Mouse (Mus musculus) gastrocnemius, postnatal 14 days (tissue): ENCODE measurements around the gene Rnf227. TPM values are rescaled to one million over a fixed set of nuclear protein-coding genes. Genes with fewer than 3 reads are reported as not detected.
"Not testable (repeated sequence)": the region's sequence is repeated elsewhere in the genome, so short reads cannot be mapped to it uniquely, and the experiment has no call there.

Experiments used
- DNase-seq: peaks from one replicate; pipeline ENCODE4 v3.0.0; 2021; ENCODE audit warnings: mixed read lengths
- intact Hi-C: fragments of 180-260 bp; cut with DNase I; formaldehyde crosslinking; loops from one replicate; pipeline ENCODE4 v1.15.1; 2025; ENCODE audit warnings: low total_unique reads
- long read RNA-seq, 2 experiments: library from polyadenylated mRNA; stranded (forward); transcript quantifications; one replicate each; pipeline ENCODE4 v2.0.0; 2021
- total RNA-seq, 2 experiments: library from RNA; stranded (reverse); gene quantifications; 2 replicates each; pipeline ENCODE4 v1.2.3; 2021

Gene Rnf227
- under 1 TPM; 0.35 to 0.68 TPM for total RNA-seq
- long read RNA-seq, experiment 1: 0 reads
- long read RNA-seq, experiment 2, partial matches to known transcripts: 0 of 1 reads
- long read RNA-seq, experiment 2, other reads (novel, unspliced or antisense): 0 of 1 reads

DNA sequence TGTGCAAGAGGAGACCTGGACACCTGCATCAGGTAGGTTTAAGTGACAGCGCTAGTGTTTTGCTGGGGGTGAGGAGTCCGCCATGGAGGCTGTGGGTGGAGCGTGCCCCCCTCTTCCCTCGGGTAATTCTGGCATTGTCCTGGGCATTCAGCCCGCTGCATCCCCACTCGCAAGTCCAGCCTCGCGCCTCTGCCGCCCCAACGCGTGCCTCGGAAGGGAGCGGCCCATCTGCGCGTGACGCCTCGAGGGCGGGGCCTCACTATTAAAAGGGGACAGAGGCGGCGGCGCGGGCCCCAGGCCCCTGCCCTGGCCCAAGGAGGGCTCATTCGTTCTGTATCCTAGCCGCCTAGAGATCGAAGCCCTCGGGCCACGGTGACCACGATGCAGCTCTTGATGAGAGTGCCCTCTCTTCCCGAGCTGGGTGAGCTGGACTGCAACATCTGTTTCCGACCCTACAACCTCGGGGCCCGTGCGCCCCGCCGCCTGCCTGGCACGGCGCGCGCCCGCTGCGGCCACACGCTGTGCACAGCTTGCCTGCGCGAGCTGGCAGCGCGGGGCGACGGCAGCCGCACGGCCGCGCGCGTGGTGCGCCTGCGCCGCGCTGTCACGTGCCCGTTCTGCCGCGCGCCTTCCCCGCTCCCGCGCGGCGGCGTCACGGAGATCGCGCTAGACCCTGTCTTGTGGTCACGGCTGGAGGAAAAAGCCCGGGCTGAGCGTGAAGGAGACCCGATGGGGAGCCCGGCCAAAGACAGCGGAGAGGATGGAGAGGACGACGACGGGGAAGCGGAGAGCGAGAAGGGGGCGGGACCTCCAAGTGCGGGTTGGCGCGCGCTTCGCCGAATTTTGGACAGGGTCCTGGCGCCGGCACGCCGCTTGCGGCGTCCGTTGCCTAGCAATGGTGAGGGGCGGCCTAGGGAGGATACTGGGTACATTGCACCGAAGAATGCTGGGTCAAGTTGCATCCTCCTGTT lies at the start of gene Rnf227:
Gene Rnf227 (plus strand): TSS at position 301 of the 971 bp plus-strand sequence.
- DNase-seq: peak; percentile 64
- intact Hi-C loops: no loop called here

DNA sequence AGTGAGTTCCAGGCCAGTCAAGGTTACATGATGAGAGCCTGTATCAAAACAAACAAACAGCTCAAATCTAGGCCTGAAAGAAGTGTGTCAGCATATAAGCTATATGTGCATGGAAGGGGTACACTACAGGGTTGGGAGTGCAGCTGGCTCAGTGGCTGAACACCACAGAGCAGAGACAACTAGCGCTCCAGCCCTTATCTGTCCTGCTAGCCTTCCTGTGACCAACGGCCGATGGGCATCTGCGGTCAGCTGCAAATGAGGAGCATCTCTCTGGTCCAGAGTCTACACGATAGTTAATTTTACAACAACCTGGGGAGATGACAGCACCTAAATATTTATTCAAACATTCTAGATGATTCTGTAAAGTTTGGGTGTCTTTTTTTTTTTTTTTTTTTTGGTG lies 49.1 kb upstream of the Rnf227 start:
- intact Hi-C loops: no loop called here
- no peak for DNase-seq

DNA sequence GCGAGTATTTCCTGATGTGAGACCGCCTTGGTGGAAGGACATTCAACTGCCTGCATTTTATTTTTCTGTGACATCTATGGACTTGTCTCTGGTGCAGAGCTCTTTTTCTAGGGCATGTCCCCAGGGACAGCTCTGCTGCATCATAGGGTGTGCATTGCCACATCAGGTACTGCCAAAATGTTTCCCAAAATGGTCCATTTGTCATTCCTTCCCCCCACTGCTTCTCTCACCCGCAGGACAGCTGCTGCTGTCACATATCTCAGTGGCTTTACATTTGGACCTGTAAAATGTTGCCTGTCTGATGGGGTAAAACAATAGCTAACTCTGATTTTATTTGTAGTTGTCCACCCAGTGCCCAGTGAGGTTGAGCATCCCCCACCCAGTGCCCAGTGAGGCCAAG lies 45.0 kb upstream of the Rnf227 start:
- no peak for DNase-seq
- intact Hi-C loops: no loop called here

DNA sequence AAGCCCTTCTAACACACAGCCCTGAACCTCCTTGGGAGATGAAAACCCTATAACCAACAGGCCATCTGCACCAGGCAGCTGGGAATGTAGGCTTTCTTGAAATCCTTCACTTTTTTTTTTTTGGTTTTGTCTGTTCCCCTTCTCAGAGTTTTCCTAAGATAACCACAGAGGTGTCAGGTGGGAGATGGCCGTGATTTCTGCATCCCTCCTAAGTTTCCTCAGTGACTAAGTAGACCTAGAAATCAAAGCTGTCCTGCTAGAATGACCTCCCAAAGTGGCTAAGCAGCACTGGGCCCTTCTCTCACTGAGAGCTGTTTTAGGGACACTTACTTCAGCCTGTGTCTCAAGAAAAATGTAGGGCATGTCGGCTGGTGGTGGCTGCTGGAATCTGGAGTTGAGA lies 42.5 kb upstream of the Rnf227 start:
- intact Hi-C loops: no loop called here
- no peak for DNase-seq

DNA sequence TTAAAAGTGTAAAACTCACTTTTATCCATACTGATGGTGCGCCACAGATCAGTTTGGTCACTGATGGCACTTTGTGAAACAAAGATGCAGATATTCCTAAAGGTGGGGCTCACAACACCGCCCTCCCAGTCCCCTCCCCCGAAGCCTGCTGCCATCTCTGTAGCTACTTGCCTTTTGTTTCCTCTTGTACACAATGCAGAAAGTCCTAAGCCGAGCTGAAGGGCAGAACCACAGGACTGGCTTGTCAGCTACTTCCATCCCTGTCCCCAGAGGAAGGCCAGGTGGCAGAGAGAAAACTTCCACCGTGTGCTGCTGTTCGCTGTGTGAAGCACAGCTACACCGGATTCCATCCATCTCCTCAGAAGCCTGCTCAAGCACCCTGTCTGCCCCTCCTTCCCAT lies 42.0 kb upstream of the Rnf227 start:
- intact Hi-C loops: no loop called here
- no peak for DNase-seq

DNA sequence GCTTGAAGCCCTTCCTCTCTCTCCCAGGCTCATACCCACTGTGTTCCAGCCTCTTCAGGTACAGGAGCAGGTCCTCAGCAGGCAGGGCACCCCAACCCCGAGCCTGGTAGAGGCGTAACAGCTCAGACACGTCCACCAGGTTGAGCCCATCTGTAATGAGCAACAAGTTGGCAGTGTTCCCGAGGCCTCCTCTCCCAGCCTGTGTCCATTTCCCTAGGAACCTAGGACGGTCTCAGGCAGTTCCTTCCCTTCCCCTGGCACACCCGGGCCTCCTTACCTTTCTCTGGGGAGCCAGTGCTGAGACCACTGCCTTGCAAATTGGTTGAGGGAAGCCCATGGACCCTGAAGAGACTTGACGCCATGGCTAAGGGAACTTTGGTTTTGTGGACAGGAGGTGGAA lies 37.4 kb upstream of the Rnf227 start:
- intact Hi-C loops: no loop called here

DNA sequence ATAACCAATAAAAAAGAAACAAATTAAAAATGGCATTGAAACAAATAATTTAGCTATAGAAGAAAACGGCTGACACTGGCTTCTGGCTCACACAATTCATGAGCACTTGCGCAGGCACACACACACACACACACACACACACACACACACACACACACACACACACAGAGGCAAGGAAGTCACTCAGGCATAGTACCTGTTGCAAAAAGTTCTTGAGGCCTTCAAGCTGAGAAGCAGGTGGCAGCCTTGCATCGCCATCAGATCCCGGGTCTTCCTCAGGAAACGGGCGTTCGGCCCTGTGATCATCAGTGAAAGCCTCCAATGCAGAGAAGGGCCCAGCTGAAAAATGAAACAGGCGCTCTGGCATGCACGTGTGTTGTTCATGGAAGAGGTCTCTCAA lies 35.0 kb upstream of the Rnf227 start:
- DNase-seq: no peak
- intact Hi-C loops: no loop called here

More for the DNA sequence above, 37.4 kb upstream of the Rnf227 start:
- no peak for DNase-seq

DNA sequence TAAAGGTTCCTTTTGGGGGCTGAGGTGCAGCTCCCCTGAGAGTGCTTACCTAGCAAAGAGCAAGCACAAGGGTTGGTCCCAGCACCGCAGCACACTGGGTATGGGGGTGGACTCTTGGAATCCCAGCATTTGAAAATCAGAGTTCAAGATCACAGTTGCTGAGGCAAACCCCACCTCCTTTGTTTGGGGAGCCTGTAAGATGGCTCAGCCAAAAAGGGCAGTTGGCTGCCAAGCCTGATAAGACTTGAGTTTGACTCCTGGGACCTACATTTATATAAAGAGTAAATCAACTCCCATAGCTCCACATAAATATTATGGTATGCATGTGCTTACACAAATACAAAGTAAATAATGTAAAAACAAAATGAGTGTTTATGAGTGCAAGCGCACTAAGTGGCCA lies 34.2 kb upstream of the Rnf227 start:
- DNase-seq: no peak
- intact Hi-C loops: no loop called here

DNA sequence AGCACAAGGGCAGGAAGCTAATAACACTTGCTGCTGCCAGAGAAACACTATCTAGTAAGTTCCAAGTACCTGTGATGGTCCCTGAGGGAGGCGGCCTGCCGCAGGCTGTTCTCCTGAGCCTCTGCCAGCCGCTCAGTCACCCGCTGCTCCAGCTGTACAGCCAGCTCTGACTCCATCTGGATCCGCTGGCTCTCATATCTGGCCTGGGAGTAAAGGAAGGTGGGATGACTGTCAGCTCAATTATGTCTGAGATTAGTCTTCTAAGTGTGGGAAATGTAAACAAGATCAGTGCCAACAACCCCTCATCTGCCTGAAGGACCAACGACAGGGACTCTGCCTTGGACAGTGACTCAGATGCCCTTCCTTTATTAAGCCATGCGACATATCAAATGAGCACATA lies 29.0 kb upstream of the Rnf227 start:
- intact Hi-C loops: no loop called here
- DNase-seq: peak; percentile 45

DNA sequence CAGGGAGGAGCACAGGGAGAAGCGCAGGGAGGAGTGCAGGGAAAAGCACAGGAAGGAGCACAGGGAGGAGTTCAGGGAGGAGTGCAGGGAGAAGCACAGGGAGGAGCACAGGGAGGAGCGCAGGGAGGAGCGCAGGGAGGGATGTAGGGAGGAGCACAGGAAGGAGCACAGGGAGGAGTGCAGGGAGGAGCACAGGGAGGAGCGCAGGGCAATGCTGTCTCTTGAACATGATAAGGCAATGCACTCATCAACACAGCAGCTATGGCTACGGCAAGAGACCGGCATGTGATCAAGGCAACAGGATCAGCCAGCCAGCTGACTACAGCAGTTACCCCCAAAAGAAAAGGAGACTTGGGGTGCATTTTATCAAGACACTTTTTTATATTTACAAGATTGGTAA lies 23.9 kb upstream of the Rnf227 start:
- intact Hi-C loops: loop anchor here (5.0 kb wide), 1 partner anchor 1104 kb away; no protein-coding TSS in a partner anchor
- DNase-seq: no peak

DNA sequence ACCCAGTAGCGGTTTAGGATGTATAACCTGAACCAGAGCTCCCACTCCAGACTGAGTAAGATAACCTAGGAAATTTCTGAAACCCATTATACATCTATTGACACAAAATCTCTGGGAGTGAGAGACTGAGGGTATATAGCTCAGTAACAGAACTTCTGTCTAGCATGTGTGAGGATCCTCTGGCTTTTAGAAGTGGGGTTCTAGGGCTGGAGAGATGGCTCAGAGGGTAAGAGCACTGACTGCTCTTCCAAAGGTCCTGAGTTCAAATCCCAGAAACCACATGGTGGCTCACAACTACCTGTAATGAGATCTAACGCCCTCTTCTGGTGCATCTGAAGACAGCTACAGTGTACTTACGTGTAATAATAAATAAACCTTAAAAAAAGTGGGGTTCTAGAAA lies 22.3 kb upstream of the Rnf227 start:
- DNase-seq: not testable (repeated sequence)
- intact Hi-C loops: loop anchor here (5.0 kb wide), 1 partner anchor 1106 kb away; no protein-coding TSS in a partner anchor

DNA sequence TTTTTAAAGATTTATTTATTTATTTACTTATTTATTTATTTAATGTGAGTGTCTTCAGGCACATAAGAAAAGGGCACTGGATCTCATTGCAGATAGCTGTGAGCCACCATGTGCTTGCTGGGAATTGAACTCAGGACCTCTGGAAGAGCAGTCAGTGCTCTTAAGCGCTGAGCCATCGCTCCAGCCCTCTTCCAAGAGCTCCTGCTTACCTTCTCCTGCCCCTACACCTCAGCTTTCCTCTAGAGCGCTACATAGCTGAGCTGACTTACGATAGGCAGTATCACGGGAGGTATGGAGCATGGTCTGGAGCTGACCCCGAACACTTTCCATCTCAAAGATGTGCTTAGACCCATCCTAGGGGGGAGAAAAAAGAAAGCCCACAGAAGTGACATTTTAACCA lies 18.7 kb upstream of the Rnf227 start:
- no peak for DNase-seq
- intact Hi-C loops: no loop called here

DNA sequence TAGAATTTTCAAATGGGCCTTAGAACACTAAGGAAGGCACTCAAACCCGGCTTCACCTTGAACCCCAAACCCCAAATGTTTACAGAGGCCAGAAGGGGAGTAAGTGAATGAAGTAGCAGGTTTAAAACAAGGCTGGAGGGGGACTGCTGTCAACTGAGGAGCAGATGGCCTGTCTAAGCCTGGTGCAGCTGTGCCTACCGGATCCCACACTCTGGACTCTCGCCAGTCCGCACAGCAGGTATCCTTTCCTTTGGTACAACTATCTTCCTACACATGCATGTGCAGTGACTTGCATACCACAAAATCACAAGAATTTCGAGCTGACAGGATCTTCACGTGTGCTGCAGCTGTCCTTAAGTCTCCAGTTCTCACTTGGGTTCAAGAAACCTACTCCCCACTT lies 18.3 kb upstream of the Rnf227 start:
- intact Hi-C loops: no loop called here

DNA sequence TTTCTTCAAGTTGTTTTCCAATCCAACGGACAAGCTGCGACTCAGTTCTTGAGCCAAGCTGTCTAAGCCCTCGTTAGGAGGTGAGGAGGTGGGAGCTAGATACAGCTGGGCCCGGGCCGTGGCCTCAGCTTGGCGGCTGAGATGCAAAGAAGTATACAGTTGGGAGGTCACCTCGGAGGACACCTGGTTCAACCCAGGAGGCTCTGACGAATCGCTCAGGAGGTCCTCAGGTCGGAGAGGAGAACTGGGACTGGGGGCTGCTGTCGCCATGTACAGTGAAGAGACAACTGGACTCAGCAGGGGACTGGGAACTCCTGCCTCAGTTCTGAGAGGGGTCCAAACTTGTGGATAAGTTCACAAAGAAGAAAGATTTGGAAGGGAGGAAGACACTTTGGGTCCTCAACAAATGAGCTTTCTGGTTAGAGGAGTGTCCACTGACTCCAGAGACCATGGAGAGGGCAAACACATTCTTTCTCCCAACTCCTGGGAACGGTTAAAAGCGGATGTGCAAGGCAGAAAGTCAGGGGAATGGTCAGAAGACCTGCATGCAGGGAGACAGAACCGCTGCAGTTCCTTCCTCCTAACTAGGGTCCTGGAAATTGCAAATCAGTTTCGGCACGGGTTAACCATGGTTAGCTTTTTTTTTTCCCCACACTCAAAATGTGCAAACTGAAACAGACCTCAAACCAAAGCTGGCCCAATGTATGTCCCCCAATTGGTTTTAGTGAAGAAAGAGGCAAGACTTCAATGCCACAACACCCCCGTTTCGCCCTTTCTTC lies 17.4 kb upstream of the Rnf227 start:
- no peak for DNase-seq
- intact Hi-C loops: no loop called here

More for the DNA sequence above, 18.3 kb upstream of the Rnf227 start:
- no peak for DNase-seq

DNA sequence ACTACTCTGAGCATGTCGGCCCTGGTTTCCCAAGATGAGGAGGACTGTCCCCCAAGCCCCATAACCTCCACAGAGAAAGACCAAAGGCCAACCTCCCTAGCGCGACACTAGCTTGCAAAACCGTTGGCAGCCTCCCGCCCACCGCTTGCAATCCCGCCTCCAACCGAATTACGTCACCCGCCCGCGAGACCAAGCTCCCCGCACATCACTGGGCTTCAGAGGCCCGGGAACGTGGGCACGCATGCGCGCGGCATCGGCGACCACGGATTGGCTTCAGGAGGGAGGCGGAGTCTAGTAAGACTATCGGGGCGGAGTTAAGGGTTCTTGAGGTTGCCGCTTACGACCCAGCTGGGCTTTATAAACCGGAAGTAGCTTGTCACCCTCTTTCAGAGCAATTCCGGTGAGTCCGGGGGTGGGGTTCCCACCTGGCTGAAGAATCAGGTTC lies 16.6 kb upstream of the Rnf227 start, which contains the start of the genes Cntrob and Trappc1:
Gene Cntrob (minus strand): TSS at position 109 of the 445 bp plus-strand sequence.
Gene Trappc1 (plus strand): TSS at position 314 of the 445 bp plus-strand sequence.
- intact Hi-C loops: no loop called here
- peak; percentile 100 for DNase-seq

DNA sequence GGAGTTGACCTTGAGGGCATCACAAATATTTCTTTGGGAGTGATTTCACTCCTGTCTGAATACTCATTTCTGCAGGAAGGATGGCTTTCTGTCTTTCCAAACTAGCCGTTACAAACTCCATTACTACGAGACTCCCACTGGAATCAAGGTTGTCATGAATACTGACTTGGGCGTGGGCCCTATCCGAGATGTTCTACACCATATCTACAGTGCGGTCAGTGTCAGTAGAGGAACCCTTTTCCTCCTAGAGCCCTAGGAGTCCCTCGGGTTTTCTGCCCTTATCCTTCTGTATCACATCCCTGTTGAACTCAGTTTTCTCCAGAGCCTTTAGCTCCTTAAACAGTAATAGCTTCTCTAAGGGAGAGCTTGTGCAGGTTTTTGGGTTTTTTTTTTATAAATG lies 15.5 kb upstream of the Rnf227 start:
- DNase-seq: no peak
- intact Hi-C loops: no loop called here

DNA sequence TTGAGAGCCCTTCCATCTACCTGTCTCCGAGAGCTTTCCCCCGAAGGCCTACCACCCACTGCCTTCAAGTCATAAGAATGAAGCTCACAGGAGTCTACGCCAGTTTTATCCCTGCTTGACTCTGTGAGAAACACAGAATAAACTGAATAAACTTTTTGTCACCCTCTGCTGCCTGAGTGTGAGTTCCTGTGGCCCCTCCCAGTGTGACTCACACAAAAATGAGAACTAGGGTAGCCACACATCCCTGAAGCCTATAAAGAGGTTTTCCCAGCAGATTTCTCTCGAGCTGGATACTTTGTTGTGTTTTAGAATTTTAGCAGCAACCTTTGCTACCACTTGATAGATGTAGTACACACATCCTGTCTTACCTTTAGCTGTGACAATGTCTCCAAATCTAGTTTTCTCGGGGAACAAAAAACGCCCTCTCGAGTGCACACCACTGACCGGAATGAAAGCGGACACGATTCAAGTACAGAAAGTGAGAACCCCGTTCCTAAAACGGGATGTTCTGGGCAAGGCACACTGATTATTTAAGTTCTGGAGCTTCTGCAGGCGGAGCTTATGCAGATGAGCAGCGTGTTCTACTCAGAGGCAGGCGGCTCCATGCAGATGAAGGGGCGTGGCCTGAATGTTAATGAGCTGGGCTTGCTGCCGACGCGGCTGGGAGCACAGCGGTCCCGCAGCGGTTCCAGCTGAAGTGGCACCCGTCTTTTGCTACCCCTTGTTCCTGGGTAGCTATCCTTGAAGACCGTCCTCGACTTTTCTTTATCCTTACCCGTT lies 14.4 kb upstream of the Rnf227 start, which contains the start of gene Kcnab3:
Gene Kcnab3 (plus strand): TSS at position 631 of the 780 bp plus-strand sequence.
- DNase-seq: peak; percentile 84
- intact Hi-C loops: no loop called here

DNA sequence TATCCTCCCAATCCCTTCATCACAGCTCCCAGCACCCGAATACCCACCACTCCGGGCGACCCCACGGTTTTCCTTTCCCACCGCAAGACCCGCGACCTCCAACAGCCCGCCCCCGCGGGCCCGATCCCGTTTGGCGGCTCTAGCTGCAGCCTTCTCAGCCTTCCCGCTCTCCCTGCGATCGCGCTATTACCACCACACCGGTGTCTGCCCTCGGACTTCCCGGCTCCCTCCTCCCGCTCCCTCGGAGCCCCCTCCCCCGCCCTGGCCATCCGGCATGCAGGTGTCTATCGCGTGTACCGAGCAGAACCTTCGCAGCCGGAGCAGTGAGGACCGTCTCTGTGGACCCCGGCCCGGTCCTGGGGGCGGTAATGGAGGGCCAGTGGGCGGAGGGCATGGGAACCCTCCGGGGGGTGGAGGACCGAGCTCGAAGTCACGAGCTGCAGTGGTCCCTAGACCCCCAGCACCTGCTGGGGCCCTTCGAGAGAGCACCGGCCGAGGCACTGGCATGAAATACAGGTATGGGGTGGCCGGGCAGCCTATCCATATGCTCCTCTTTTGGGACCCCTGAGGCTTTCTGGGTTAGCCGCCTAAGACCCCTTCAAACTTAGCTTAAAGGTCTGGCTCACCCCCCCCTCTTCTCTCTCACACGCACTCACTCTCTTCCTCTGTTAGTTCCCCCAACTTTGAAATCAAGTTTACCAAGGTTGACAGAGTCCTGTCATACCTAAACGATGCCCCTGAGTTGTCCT lies 13.7 kb upstream of the Rnf227 start:
- peak; percentile 34 for DNase-seq
- intact Hi-C loops: no loop called here

DNA sequence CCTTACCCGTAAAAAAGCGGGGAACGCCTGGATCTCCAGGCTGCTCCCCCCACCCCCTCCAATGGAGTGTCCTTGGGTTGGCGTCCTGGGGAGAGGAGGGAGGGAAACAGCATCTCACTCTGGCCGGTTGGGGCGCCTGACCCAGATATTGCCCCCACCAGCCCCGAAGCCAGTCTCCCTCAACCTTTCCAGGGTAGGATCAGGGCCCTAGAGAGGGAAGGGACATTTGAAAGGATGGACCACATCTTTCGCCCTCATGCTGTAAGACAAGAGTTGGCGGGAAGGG lies 13.2 kb upstream of the Rnf227 start:
- intact Hi-C loops: no loop called here
- no peak for DNase-seq
